Mouse (Mus musculus): ENCODE data around the gene Ocm. TPM values are rescaled to one million over a fixed set of nuclear protein-coding genes. Genes with fewer than 3 reads are reported as not detected.

Ocm gene
- total and polyA plus RNA-seq, 3 experiments: not detected

GRCm38 (mm10) chr5:143999409-143999808 lies 27.1 kb downstream of the Ocm start:
- peak; percentile 54 for DNase-seq (ENCODE audit: low read depth, low spot score)
- no peak overlapping the region for H3K4me3 ChIP-seq (ENCODE audit: control insufficient read depth in 1 of 2, insufficient read depth in 1 of 2, low read depth in 2 of 2, low read length in 2 of 2)
- TF ChIP-seq ZMIZ1 (IDR thresholded peaks at IDR 0.05; ENCODE audit: low read depth, low read length): no peak
- TF ChIP-seq MAZ (IDR thresholded peaks at IDR 0.05; ENCODE audit: low read depth, low read length): no peak
- no peak for TF ChIP-seq ETS1 (IDR thresholded peaks at IDR 0.05; ENCODE audit: low read depth, low read length)
- TF ChIP-seq POLR2A (IDR thresholded peaks at IDR 0.05; ENCODE audit: control insufficient read depth in 1 of 2, insufficient read depth in 1 of 2, low read depth in 1 of 2, low read length in 2 of 2, poor library complexity in 1 of 2): no peak
- peak; percentile 47 to 61 (median 57); a peak in 5 of 6 replicates for TF ChIP-seq CTCF (IDR thresholded peaks at IDR 0.05 in 2 of 3, conservative IDR thresholded peaks at IDR 0.05 in 1 of 3; ENCODE audit: control insufficient read depth in 1 of 3, insufficient read depth in 1 of 3, low read depth in 2 of 3, low read length in 3 of 3, poor library complexity in 1 of 3, severe bottlenecking in 1 of 3)
- TF ChIP-seq SIN3A (IDR thresholded peaks at IDR 0.05; ENCODE audit: low read length): no peak
- TF ChIP-seq ZC3H11A (IDR thresholded peaks at IDR 0.05; ENCODE audit: low read depth, low read length): 0 out of 2 replicates have a peak, but pooled peaks have one; percentile 11
- no peak for TF ChIP-seq GATA1 (IDR thresholded peaks at IDR 0.05; ENCODE audit: low read depth, low read length)
- TF ChIP-seq NRF1 (IDR thresholded peaks at IDR 0.05; ENCODE audit: insufficient read depth, low read depth, low read length, poor library complexity, severe bottlenecking): no peak
- no peak for TF ChIP-seq E2F4 (IDR thresholded peaks at IDR 0.05; ENCODE audit: borderline replicate concordance, low read depth, low read length)
- no peak for TF ChIP-seq MYB (IDR thresholded peaks at IDR 0.05; ENCODE audit: low read depth, low read length)
- TF ChIP-seq RCOR1 (IDR thresholded peaks at IDR 0.05; ENCODE audit: low read depth, low read length): no peak
- no peak for TF ChIP-seq TCF12 (IDR thresholded peaks at IDR 0.05; ENCODE audit: low read depth, low read length)
- no peak for TF ChIP-seq USF1 (IDR thresholded peaks at IDR 0.05; ENCODE audit: low read depth, low read length)
- no peak for TF ChIP-seq ELF1 (IDR thresholded peaks at IDR 0.05; ENCODE audit: low read depth, low read length)
- no peak for TF ChIP-seq POLR2AphosphoS5 (IDR thresholded peaks at IDR 0.05; ENCODE audit: borderline replicate concordance, low read depth, low read length)
- no peak for TF ChIP-seq TAL1 (IDR thresholded peaks at IDR 0.05; ENCODE audit: low read length)
- no peak for TF ChIP-seq KAT2A (conservative IDR thresholded peaks at IDR 0.05; ENCODE audit: low read depth, low read length)
- no peak for TF ChIP-seq MAX (IDR thresholded peaks at IDR 0.05; ENCODE audit: low read length)
- TF ChIP-seq MXI1 (IDR thresholded peaks at IDR 0.05; ENCODE audit: low read depth, low read length): no peak
- no peak for TF ChIP-seq MAFK (IDR thresholded peaks at IDR 0.05; ENCODE audit: borderline replicate concordance, low read depth, low read length)
- no peak for TF ChIP-seq UBTF (IDR thresholded peaks at IDR 0.05; ENCODE audit: borderline replicate concordance, insufficient read depth, low read depth, low read length)
- no peak for TF ChIP-seq MYC (IDR thresholded peaks at IDR 0.05; ENCODE audit: low read depth, low read length)
- peak; percentile 45 for TF ChIP-seq RAD21 (IDR thresholded peaks at IDR 0.05; ENCODE audit: low read depth, low read length)
- no peak for TF ChIP-seq HCFC1 (IDR thresholded peaks at IDR 0.05; ENCODE audit: low read depth, low read length)
- peak; percentile 53 for TF ChIP-seq SMC3 (IDR thresholded peaks at IDR 0.05; ENCODE audit: low read depth, low read length)
- peaks cover 0 to 3% of the 10 kb centered on the region in 2 experiments; a peak in 2 of 4 replicates for H3K36me3 ChIP-seq (ENCODE audit: control insufficient read depth in 1 of 2, insufficient read depth in 2 of 2, low read length in 2 of 2)
- H3K79me2 ChIP-seq (ENCODE audit: control insufficient read depth, insufficient read depth, low read length, poor library complexity): no peaks in the 10 kb centered on the region
- no peaks in the 10 kb centered on the region for H3K4me1 ChIP-seq (ENCODE audit: control insufficient read depth in 1 of 2, insufficient read depth in 2 of 2, low read length in 2 of 2)
- no peaks in the 10 kb centered on the region for H3K9me3 ChIP-seq (replicated peaks; ENCODE audit: insufficient read depth, low read length)
- no peaks in the 10 kb centered on the region for H3K27me3 ChIP-seq (ENCODE audit: control insufficient read depth in 1 of 2, insufficient read depth in 2 of 2, low read length in 2 of 2)
- H3K9ac ChIP-seq (ENCODE audit: control insufficient read depth, low read depth, low read length, poor library complexity, severe bottlenecking): no peak overlapping the region
- no peak overlapping the region for H3K27ac ChIP-seq (ENCODE audit: control insufficient read depth, low read depth, low read length)

All from MEL (cell line).